Mouse (Mus musculus) cerebellum, adult 2 months (tissue): ENCODE data around the gene Tenm2.

Source experiments
- CTCF ChIP-seq: fragments of 200-500 bp; IDR thresholded peaks from 2 replicates; pipeline ENCODE4 v1.5.1; 2011; ENCODE audit warnings: low read depth, mild to moderate bottlenecking, control low read depth, low read length, moderate library complexity, borderline replicate concordance; ENCODE audit not compliant: insufficient read depth
- POLR2A ChIP-seq: fragments of 200-500 bp; IDR thresholded peaks from 2 replicates; pipeline ENCODE4 v1.6.1; 2011; ENCODE audit warnings: low read length, control low read depth, borderline replicate concordance; ENCODE audit not compliant: insufficient read depth

- TF ChIP-seq CTCF (no peak), POLR2A (no peak)
Observed at GRCm38 (mm10) chr11:37153382-37153781, 82.4 kb downstream of the Tenm2 start.
